Mouse (Mus musculus): ENCODE results near the gene Lnpep.

Lnpep gene

DNA sequence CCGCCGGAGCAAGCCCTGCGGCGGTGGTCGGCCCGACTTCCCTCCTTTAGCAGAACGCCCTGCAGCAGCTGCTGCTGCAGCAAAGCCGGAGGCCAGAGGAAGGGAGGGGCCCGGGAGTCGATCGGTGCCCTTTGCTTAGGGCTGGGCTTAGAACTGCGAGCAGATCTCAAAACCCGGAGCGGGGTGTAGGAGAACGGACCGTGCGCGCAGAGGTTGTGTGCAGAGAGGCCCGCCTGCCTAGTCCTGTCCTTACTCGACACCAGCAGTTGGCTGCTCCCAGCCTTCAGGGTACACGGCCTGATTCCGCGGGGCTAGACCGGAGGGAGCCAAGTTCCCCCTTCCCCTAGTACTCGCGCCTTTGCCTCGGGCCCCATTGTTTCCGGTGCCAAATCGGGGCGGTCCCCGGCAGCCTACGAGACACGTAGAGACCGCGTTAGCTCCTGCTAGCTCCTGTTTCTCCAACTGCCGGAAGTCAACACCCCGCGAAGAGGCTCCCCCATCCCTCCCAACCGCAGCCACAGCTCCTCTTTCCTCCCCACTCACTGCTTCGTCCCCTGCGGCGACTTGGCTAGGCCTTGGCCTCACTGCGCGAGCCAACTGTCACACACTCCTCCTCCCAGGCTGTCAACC lies at the start of gene Lnpep:
Lnpep (minus strand) TSS at position 94 of the 630 bp plus-strand sequence.
- in situ Hi-C loops (cut with MboI, MseI): loop anchor here (10.0 kb wide), 1 partner anchor 1800 kb away; no protein-coding TSS in a partner anchor

DNA sequence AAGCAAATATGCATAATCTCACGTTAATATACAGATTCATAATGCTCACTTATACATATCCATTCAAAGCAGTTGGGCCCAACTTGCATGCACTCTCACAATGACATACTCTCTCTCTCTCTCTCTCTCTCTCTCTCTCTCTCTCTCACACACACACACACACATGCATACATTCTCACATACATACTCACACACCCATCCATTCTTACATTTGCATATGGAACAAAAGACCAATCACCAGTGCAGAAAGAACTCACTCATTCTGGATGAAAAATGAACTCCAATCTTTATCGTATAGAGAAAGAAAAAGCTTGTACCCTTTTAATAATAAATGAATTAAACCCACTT lies 31.0 kb upstream of the Lnpep start:
- in situ Hi-C loops (cut with MboI, MseI): loop anchor here (25.0 kb wide), 1 partner anchor 544 kb away; the partner anchor contains the start of gene Zfp97

DNA sequence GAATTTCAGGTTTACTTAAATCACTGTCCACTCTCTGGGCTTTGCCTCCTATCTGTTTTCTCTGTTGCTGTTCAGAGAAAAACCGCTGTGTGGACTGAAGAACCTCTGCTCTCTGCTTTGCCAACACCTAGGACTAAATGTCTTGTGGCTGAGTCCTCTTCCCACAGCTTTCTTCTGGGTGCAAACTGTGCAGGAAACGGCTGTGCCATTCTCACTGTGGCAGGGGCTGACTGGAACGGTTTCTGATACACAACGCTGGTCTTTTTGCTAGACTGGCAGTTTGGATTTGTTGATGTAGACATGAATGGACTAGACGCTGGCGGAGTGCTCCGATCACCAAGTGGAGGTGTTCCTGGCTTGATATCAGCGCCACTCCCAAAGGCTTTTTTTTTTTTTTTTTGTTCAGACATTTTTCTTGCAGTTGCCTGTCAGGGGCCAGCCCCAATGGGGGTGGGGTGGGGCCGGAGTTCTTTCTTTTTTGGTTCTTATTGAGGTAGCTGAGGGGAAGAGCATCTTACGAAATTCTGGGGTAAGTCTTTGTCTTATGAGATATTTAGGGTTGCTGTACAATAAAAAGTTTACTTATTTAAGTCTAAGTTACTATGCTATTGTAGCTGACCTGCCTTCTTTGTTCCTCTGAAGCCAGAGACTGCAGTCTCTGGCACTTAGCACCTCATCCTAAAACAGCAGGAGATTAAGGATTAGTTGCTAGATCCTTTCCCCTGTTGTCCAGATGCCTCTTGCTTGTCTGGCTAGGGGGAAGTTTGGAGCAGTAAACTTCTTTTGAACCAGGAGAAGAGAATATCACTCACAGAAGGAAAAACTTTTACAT lies 30.4 kb upstream of the Lnpep start:
- in situ Hi-C loops (cut with MboI, MseI): loop anchor here (25.0 kb wide), 1 partner anchor 543 kb away; the partner anchor contains the start of gene Zfp97

DNA sequence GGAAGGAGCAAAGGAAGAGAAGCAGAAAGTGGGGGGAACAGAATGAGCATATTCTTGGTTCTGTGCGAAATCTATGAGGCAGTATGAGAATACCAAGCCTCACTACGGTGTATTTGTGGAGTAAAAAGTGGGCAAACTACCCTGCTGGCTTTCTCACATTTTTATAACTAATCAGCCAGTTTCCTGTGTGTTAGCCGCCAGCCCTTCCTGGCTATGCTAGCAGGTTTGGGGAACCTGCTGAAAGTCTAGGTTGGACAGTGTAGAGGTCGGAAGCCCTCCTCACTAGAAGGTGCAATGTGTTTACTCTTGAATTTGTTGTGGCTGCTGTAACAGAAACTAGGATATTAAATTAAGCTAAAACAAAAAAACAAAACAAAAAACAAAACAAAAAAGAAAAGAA lies 27.7 kb upstream of the Lnpep start:
- in situ Hi-C loops (cut with MboI, MseI): loop anchor here (25.0 kb wide), 1 partner anchor 540 kb away; the partner anchor contains the start of gene Zfp97

DNA sequence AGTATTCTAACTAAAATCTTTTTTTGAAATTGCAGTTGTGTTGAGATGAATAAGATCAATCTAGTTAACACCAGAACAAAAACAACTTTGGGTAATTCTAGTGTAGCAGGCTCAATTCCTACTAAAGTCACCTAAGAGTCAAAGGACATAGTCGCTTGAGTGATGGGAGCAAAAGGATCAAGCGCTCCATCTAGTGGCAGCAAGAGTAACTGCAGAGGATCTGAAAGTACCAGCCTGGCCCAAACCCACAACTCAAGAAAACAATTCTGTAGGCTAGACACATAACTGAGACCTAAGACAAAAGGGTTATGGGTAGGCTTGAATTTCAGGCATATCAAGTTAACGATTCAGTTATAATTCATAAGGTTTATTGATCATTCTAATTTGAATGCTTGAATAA lies 20.9 kb upstream of the Lnpep start:
- in situ Hi-C loops (cut with MboI, MseI): loop anchor here (5.0 kb wide), 1 partner anchor 243 kb away; the partner anchor contains the start of gene Lix1

DNA sequence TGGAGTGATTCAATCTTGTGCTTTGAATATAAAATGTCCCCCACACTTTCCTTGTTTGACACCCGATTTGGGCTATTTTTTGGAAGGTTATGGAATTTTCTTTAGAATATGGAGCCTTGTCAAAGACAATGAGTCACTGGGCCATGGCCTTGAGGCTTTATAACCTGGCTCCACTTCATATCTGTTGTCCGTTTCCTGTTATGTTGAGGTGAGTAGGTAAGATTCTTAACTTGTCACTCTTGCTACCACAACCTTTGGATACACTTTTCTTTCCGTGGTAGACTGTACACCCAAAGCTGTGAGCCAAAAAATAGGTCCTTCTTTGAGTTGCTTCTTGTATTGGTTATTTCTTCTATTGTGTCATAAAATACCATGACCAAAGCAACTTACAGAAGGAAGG lies 12.5 kb upstream of the Lnpep start:
- in situ Hi-C loops (cut with MboI, MseI): no loop called here

DNA sequence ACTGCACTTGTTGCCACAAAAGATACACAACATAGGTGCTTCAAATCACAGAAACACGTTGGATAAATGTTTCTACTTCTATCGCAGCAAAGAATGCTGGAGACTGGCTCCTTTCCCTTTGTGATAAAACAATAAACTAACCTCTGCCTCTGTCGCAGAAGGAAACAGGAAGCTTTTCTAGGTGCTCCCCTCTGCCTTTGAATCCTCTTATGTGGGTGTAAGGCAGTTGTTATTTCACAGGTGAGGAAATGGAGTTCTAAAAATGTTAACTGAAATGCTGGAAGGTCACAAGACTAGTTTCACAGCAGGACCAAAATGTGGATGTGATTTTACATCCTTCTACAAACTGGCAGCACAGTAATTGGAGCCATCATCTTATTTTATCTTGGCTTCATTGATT lies 11.3 kb upstream of the Lnpep start:
- in situ Hi-C loops (cut with MboI, MseI): no loop called here

DNA sequence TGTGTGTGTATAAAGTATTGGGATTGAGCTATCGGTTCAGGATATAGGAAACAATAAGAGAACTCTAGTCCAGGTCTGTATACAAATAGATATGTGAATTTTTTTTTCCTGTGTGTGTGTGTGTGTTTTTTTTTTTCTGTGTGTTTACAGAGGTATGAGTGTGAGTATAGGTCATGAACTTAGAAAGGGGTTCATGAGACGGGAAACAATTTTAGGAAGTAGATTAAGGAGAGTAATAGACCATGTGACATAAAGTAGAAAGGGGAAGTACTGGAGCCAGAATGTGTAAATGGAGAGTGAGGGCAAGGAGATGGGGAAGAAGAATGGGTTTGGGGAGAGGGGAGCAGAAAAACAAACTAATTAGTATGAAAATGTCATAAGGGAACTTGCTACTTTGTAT lies 9.2 kb upstream of the Lnpep start:
- in situ Hi-C loops (cut with MboI, MseI): no loop called here

DNA sequence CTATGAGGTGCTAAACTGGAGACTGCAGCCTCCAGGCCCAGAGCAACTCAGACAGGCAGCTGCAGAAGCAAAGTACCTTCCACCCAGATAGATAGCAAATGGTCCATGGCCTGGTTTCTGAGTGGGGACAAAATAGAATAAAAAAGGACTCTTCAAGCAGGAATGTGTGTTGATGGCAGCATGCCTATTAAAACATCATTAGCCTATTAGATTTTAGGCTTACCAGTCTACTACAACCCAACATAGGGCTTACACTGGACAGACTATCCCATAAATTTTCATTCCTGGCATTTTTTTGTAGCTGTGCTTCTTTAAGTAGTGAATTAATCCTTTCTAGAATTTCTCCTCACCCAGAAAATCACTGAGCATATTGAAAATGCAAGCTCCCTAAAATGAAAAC lies 7.1 kb upstream of the Lnpep start:
- in situ Hi-C loops (cut with MboI, MseI): no loop called here

DNA sequence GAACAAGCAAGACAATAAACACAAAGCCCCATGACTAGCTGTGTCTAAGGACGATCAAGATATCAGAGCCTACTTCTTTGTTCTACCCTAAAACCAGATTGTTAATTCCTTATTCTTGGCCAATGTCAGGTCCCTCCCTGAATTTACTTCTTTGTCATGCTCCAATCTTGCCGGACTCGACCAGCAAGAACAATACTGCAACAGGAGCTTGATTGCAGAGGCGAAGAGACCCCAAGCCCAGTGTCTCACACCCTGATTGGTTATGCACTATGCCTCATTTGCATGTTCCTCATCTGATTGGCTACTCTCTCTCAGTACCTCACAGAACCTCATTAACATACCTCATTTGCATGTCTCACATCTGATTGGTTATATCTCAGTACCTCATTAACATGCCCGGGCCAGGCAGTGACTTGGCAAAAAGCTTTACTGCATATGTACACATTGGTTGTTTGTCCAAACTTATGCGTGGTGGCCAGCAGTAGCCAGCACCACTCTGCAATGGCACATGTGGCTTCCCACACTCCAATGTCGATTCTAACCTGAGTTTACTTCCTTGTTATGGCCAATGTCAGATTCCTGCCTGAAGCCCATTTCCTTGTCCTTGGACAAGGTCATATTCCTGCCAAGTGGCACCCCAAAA lies 3.5 kb upstream of the Lnpep start:
- in situ Hi-C loops (cut with MboI, MseI): loop anchor here (10.0 kb wide), 1 partner anchor 1804 kb away; no protein-coding TSS in a partner anchor

DNA sequence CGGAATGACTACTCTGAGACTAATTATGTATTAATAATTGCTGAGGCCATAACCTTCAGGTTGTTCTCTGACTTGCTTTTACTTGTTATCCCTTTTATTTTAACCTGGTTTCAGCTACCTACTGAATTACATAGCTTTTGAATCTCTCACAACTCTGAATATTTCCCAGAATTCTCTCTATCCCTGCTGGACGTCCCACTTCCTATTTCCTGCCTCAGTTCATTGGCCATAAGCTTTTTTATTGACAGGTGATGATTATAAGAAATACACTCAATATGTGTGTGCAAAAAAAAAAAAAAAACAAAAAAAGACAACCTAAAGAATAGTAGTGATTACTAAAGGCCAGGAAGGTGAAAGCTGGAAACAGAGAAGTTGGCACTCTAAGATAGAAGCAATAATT lies 2.7 kb upstream of the Lnpep start:
- in situ Hi-C loops (cut with MboI, MseI): loop anchor here (10.0 kb wide), 1 partner anchor 1803 kb away; no protein-coding TSS in a partner anchor

DNA sequence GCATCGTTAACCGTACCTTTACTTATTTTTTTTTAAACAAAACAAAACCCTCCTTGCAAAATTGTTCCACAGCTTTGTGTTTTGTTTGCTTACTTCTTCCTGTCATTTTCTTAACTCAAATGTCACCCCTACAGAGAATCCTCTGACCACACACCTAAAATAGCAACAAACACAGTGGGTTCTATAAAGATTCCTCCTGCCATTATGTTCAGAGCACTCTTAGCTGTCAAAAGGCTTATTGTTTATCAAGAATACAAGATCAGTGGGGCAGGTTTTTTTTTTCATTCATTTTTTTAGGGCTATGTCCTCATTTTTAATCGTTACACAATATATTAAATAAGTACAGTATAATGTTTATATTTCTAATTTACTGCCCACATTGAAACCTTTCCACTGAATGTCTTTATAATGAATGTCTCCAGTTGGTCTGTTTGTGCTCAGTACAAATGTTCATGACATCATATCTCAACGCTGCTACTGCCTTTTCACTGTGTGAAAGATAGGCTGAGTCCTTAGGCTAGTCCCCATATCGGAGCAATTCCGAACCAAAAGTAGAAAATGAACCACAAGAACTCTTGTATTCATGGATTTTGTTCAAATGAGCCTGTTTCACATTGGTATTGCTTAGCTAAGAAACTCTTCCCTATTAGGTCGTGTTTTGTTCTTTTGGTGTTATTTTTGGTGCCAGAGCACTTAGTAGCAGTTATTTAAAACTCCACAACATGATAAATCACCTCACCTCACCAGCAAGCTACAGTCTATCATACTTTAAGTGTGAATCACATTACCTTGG lies 1.2 kb upstream of the Lnpep start:
- in situ Hi-C loops (cut with MboI, MseI): loop anchor here (10.0 kb wide), 1 partner anchor 1801 kb away; no protein-coding TSS in a partner anchor

DNA sequence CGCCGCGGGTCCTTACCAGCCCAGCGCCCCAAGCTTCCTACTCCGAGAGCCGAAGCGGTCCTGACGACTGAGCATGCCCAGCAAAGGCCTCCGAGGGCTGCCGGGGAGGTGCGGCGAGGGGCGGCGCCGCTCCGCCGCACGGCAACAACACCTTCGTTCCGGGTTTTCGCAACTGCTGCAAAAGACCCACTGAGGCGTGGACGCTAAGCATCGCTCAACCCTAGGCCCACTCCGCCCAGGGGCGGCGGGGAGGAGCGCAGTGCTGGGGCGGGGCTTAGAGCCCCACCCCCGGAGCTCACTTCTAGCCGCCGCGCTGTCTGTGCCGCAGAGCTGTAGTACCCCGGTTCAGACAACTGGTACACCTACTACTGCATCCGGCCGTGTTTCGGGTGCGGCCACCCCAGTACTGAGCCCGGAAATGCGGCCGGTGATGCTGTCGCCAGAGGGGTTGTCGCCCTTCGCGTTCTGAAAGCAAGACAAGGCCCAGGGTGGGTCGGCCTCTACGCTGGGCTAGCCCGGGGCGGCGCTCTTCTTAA lies 361 bp downstream of the Lnpep start:
- in situ Hi-C loops (cut with MboI, MseI): loop anchor here (10.0 kb wide), 1 partner anchor 1800 kb away; no protein-coding TSS in a partner anchor

DNA sequence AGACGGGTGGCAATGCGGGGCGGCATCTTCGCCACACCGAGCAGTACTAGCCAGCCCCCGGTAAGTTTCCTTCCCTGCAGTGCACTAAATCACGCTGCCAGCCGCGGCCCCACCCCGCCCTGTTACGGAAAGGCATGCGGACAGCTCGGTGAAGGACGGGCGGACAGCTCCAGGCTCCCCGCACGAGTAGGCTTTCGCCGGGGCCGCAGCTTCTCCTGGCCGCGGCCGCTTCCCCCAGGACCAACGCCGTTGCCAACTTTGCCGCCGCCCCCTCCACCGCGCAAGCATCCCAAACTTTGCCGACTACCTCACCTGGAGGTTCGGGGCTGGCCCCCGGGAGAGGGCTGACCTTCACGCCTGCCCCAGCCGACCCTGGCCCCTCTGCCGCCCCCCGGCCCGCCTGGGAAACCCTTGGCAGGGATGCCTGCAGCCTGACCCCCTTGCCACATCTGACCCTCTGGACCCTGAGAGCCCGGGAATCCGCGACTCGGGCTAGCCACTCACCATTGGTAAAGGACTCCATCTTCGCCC lies 895 bp downstream of the Lnpep start:
- in situ Hi-C loops (cut with MboI, MseI): loop anchor here (10.0 kb wide), 1 partner anchor 1799 kb away; no protein-coding TSS in a partner anchor

DNA sequence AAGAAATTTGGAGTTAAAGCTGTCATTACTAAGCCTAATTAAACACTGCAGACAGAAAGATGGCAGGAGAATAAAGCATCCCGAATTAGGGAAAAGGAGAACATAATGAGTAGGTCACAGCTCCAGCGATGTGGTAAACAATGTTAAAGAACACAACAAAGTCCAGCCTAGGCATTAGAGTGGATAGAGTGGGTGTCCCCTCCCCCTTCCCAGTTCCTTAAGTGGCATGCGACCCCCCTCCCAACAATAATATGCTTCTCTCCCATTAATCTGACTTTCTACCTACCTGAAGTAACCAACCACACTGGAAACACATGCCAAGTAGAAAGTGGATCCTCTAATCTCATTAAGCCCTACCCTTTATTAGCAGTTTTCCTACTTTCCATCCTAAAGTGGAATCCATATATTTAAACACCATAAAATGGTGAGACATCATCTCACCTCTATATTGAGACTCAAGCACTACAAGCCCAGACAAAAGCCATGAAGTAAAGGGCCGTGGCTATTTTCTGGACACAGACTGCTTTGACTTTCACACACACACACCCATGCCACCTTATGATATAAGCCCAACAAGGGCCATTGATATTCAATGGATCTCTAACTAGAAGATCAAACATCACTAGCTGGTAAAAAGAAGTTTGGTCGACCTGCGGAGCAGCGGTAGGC lies 1.5 kb downstream of the Lnpep start:
- in situ Hi-C loops (cut with MboI, MseI): loop anchor here (10.0 kb wide), 1 partner anchor 1799 kb away; no protein-coding TSS in a partner anchor

DNA sequence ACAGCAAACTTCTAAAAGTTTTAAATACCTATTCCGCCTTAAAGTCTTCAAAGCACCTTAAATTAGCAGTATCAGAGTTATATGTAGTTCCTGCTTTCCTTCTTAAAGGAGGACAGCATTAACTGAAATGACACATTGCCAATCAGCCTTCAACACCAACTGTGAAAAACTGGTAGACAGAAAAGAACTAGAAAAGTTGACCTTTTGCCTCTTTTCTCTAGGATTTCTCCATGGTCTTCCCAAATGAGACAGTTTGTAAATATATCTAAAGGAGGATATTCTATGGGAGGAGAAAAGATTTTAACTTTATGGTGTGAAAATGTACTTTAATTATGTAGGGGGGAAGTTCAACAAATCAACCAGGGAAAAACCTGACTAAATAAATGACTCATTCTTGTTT lies 2.3 kb downstream of the Lnpep start:
- in situ Hi-C loops (cut with MboI, MseI): loop anchor here (10.0 kb wide), 1 partner anchor 1798 kb away; no protein-coding TSS in a partner anchor

DNA sequence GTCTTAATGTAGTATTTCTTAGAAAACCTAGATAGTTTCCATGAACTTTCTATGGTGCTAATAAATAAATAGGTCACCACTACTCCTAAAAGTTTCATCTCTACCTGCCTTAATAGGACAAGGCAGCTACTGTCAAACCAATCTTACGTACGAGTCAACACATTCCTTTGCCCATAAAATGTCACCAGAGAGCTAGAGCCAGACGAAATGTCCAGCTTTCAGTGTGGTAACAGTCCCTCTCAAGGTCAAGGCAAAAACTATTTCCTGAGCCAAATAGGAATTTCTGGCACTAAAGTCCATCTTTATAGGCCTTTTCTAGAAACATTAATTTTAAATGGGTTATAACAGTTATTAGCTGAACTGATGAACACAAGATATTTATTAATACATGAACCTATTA lies 3.3 kb downstream of the Lnpep start:
- in situ Hi-C loops (cut with MboI, MseI): loop anchor here (10.0 kb wide), 1 partner anchor 1797 kb away; no protein-coding TSS in a partner anchor

DNA sequence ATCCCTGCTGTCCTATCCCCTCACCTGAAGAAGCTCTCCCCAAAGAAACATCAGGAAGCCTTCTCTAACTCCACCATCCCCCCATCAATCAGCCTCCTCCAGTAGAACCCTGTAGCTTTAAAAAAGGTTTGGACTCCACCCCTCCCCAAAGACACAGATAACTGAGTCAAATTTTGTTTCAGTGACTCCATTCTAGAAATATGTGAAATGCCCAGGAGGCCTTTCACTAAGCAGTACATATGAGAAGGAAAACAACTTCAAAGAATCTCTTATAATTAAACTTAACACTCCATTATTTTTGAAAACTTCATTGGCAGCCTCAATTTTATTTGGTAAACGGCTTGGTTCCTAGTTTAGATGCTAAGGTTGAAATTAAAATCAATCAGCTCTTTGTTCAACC lies 6.4 kb downstream of the Lnpep start:
- in situ Hi-C loops (cut with MboI, MseI): no loop called here

DNA sequence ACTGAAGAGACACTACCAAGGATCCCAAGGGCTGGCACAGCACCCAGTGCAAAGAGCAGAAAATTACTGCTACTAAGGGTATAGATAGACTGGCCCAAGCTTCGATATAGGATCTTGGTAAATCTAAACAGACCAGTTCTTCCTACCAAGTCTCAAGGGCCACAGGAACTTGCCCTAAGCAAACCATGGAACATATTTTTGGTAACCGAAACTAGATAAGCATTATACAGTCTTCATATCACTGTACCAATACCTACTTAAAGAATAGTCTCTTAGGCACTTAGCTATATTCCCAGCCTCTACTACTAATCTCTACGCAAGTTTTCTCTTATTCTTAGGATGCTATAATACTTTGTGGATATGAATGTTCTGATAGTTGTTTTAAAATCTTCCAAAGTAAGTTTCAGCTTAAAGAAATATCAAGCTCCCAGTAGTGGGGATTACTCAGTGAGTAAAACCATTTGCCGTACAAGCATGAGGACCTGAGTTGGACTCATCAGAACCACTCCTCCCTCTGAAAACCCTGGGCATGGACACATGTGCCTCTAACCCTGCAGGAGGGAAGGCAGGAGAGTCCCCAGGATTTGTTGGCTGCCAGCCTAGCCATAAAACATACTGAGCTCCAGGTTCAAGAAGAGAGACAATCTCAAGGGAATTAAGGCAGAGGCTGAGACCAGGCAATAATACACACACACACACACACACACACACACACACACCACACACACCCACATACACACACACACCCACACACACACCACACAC lies 7.2 kb downstream of the Lnpep start:
- in situ Hi-C loops (cut with MboI, MseI): no loop called here

All from T-helper 1 cell (primary cell).